Mouse (Mus musculus) cerebellum, adult 9-11 months (tissue): ENCODE measurements around the gene Tspan33.
A peak's percentile ranks its signal among the peaks of the same experiment; 100 is the strongest.
"Not testable (repeated sequence)": the region's sequence is repeated elsewhere in the genome, so short reads cannot be mapped to it uniquely, and the experiment has no call there.

Experiments
- DNase-seq: peaks from one replicate; pipeline ENCODE4 v3.0.0; 2022

The Tspan33 gene

GRCm38 (mm10) chr6:29756476-29756875, 62.5 kb downstream of the Tspan33 start:
- no peak for DNase-seq

GRCm38 (mm10) chr6:29758417-29758816, 64.4 kb downstream of the Tspan33 start:
- DNase-seq = peak; percentile 82

DNA sequence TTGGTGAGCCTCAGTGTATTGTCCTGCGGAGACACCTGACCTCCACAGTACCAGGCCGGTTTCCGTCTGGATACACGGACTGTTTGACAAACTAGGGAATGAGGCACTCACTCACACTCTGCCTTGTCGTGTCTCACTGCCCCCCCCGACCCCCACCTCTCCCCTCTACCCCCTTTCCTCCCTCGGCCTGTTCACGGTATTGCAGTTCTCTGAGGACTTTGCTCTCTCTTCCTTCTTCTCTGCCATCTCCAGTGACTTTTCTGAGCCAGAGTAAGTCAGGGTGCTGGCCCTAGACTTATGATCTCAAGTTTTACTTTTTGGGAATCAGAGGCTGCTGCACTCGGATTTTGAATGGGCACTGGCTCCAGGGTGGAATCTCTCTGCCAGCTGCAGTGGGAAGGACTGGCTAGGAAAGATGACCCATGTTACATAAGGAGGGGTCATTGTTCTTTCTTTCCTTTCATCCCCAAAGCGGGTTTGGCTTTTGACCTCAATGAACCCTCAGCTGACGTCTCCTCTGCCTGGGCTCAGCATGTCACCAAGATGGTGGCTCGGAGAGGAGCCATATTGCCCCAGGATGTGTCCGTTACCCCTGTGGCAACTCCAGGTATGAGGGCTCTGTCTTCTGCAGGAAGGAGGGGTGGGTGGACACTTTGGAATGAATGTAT, 65.1 kb downstream of the Tspan33 start:
- no peak for DNase-seq

GRCm38 (mm10) chr6:29760397-29760796, 66.4 kb downstream of the Tspan33 start:
- not testable (repeated sequence) for DNase-seq

DNA sequence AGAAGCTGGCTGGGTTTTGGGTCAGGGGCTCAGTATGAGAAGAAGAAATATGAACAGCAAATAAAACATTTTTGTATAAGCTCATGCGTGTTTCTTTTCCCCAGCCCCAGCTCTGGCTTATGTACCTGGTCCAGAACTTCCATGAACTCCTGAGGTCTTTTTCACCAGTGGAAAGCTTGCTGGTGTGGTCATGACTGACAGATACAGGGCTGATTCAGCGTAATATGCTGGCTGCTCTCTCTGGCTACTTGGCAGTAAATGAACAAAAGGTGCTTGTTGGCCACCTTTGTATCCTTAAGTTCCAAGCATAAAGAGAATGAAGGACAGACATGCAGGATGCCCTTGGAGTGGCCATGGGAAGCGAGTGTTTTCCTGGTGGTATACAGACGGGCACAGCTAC, 67.3 kb downstream of the Tspan33 start:
- DNase-seq = no peak

DNA sequence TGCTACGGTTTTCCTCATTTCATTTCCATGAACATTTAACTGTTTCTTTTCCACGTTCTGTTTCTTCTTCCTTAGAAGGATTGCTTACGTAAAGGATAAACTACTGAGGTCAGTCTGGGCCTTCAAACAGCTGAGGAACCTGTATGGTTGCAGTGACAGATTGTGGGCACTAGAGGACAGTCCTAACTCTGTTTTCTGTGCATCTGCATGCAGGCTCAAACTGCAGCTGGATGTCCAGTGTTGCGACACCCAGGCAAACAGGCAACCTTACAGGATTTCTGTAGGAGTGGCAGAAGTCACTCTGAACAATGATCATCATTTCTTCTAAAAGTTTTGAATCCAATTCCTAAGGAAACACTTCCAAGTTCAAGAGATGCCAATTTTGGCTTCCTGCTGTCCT, 68.5 kb downstream of the Tspan33 start:
- no peak for DNase-seq

DNA sequence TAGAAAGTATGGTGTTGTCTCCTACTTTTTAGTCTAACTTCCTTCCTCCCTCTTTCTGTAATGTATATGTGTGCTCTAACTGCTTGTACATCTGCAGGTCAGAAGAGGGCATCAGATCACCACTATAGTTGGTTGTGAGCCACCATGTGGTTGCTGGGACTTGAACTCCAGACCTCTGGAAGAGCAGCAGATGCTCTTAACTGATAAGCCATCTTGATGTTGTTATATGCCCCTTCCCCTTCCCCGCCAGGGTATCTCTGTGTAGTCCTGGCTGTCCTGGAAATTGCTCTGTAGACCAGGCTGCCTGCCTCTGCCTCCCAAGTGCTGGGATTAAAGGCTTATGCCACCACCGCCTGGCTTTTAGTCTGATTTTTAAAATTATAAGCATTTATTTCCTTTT, 72.9 kb downstream of the Tspan33 start:
- peak; percentile 50 for DNase-seq
